Mouse (Mus musculus): Measurements from ENCODE around the gene Erc2. TPM values are rescaled to one million over a fixed set of nuclear protein-coding genes. Genes with fewer than 3 reads are reported as not detected.

The Erc2 gene
- polyA plus RNA-seq, 1 experiment from 2014 or later = 9.1 TPM

- 61% methylated on average over 4 of the region's 4 CpGs for WGBS
Observed at GRCm38 (mm10) chr14:28004023-28004422, 381.8 kb downstream of the Erc2 start.

DNA sequence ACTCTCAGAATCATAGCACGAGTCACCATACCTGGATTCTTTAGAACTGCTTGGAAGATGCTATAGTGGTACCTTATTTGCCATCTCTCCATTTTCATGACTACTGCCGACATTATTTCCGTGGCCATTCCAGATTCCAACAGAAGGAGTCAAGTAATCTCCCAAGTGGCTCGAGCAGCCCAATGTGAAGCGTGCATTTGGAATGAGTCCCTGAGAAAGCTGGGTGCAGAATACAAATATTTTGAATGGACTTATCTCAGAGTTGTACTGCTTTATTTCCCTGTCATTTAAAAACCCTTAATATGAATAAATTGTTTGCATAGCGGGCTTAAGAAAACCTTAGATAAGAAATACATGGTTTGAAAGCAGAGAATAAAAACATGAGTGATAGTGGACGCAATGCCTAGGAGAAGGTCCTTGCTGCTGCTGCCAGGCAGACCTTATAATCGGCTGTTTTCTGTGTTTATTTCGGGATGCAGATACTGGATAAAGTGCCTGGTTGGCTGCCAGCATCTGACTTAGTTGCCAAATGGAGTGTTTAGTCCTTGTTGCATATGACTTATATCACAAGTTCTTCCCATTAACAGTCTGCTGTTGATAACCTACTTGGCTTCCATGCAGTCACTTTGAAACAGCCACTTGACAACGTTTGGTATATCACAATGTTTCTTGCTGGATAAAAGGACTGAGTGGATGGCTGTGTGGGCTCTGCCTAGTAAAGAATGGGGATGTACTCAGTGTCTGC is 388.5 kb downstream of the Erc2 start:
- H3K36me3 ChIP-seq (replicated peaks) = no peaks in the 10 kb centered on the region
- no peak overlapping the region for H3K4me3 ChIP-seq
- 87% methylated on average over 10 of the region's 10 CpGs for WGBS
- no peak overlapping the region for H3K27ac ChIP-seq
- no peaks in the 10 kb centered on the region for H3K9me3 ChIP-seq
- H3K27me3 ChIP-seq (ENCODE audit: poor library complexity, severe bottlenecking) = no peaks in the 10 kb centered on the region
- H3K4me1 ChIP-seq = peaks cover 6% of the 10 kb centered on the region
- no peak for DNase-seq (ENCODE audit: extremely low spot score, low spot score)

More at GRCm38 (mm10) chr14:28004023-28004422, 381.8 kb downstream of the Erc2 start:
- DNase-seq (ENCODE audit: extremely low spot score, low spot score) = no peak
- H3K27me3 ChIP-seq (ENCODE audit: poor library complexity, severe bottlenecking) = no peaks in the 10 kb centered on the region
- H3K4me3 ChIP-seq = no peak overlapping the region
- H3K27ac ChIP-seq = no peak overlapping the region
- H3K9me3 ChIP-seq = no peaks in the 10 kb centered on the region
- peaks cover 6% of the 10 kb centered on the region for H3K4me1 ChIP-seq
- no peaks in the 10 kb centered on the region for H3K36me3 ChIP-seq (replicated peaks)

- no peaks in the 10 kb centered on the region for H3K36me3 ChIP-seq (replicated peaks)
- no peak for DNase-seq (ENCODE audit: extremely low spot score, low spot score)
- no peaks in the 10 kb centered on the region for H3K9me3 ChIP-seq
- H3K27ac ChIP-seq = no peak overlapping the region
- no peak overlapping the region for H3K4me3 ChIP-seq
- no peaks in the 10 kb centered on the region for H3K4me1 ChIP-seq
- no peaks in the 10 kb centered on the region for H3K27me3 ChIP-seq (ENCODE audit: poor library complexity, severe bottlenecking)
- WGBS = 91% methylated on average over 6 of the region's 6 CpGs
Observed at GRCm38 (mm10) chr14:28023199-28023598, 401.0 kb downstream of the Erc2 start.

DNA sequence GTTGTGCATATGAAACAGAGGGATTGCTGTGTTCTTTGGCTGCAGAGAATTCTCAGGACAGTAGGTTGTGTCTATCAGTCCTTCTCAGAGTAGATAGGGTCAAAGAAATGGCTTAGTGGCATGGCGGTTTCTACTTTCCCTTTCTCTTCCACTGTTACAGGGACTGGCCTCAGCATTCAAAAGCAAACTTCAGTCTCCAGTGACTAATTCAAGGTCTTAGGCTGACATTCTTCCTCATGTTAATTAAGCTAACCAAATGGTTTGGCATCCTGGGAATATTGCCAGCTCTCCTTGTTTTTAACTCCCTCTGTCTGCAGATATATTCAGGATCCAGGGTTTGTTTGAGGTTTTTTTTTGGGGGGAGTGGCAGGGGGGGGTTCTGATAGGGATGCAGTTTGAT is 408.6 kb downstream of the Erc2 start:
- H3K27me3 ChIP-seq (ENCODE audit: poor library complexity, severe bottlenecking) = no peaks in the 10 kb centered on the region
- H3K4me3 ChIP-seq = no peak overlapping the region
- WGBS = 79% methylated on average over 1 of the region's 1 CpGs
- DNase-seq (ENCODE audit: extremely low spot score, low spot score) = no peak
- H3K9me3 ChIP-seq = no peaks in the 10 kb centered on the region
- H3K4me1 ChIP-seq = 0 out of 2 replicates have a peak, but pooled peaks cover 3% of the 10 kb centered on the region
- no peaks in the 10 kb centered on the region for H3K36me3 ChIP-seq (replicated peaks)
- H3K27ac ChIP-seq = no peak overlapping the region

- 92% methylated on average over 2 of the region's 2 CpGs for WGBS
Observed at GRCm38 (mm10) chr14:28035013-28035412, 412.8 kb downstream of the Erc2 start.

GRCm38 (mm10) chr14:28043095-28043494 is 420.9 kb downstream of the Erc2 start:
- Histone ChIP-seq H3K27ac (0 out of 2 replicates have a peak overlapping the region, but pooled peaks have one; percentile 21), H3K4me3 (no peak overlapping the region), H3K27me3 (ENCODE audit: poor library complexity, severe bottlenecking) (no peaks in the 10 kb centered on the region), H3K9me3 (no peaks in the 10 kb centered on the region), H3K4me1 (peaks cover 16% of the 10 kb centered on the region), H3K36me3 (replicated peaks) (no peaks in the 10 kb centered on the region)
- 74% methylated on average over 4 of the region's 4 CpGs for WGBS
- DNase-seq (ENCODE audit: extremely low spot score, low spot score) = no peak

More at GRCm38 (mm10) chr14:28035013-28035412, 412.8 kb downstream of the Erc2 start:
- Histone ChIP-seq H3K36me3 (replicated peaks) (no peaks in the 10 kb centered on the region), H3K27me3 (ENCODE audit: poor library complexity, severe bottlenecking) (no peaks in the 10 kb centered on the region), H3K4me3 (no peak overlapping the region), H3K27ac (no peak overlapping the region), H3K4me1 (0 out of 2 replicates have a peak, but pooled peaks cover 3% of the 10 kb centered on the region), H3K9me3 (no peaks in the 10 kb centered on the region)
- DNase-seq (ENCODE audit: extremely low spot score, low spot score) = no peak

- Histone ChIP-seq H3K4me3 (no peak overlapping the region), H3K27ac (no peak overlapping the region), H3K36me3 (replicated peaks) (no peaks in the 10 kb centered on the region), H3K9me3 (no peaks in the 10 kb centered on the region), H3K27me3 (ENCODE audit: poor library complexity, severe bottlenecking) (no peaks in the 10 kb centered on the region), H3K4me1 (no peaks in the 10 kb centered on the region)
- DNase-seq (ENCODE audit: extremely low spot score, low spot score) = no peak
- 92% methylated on average over 5 of the region's 5 CpGs for WGBS
Observed at GRCm38 (mm10) chr14:28051646-28052045, 429.4 kb downstream of the Erc2 start.

DNA sequence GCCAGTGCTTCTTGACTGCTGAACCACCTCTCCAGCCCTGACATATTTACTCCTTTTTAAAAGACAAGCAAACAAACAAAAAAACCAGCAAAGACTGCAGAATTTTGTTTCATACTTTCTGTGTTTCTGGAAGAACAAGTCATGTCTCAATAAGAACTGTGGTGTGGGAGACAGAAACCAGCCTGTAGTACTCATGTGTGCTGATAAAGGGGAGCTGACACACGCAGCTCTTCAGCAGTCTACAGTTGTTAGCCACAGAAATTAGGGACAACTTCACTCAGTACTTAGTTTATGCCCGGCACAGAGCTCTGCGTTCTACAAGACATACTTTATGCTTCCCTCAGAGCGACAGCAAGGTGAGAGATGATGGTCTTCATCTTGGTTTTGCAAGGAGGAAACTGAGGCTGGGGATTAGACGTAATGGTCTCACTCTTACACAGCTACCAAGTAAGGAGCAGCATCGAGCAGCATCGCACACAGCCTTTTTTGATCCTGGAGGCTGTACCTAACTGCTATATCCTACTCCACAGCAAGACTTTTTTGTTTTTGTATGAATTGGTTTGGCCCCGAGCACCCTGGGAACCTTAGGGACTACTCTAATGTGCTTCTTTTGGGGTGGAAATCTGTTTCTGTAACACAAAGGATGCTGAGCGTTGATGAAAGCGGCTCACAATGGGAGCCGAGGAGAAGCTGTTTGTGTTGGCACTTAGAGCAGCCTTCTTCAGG is 435.1 kb downstream of the Erc2 start:
- 37% methylated on average over 11 of the region's 11 CpGs for WGBS
- no peak for DNase-seq (ENCODE audit: extremely low spot score, low spot score)
- Histone ChIP-seq H3K9me3 (no peaks in the 10 kb centered on the region), H3K4me1 (peaks cover 25% of the 10 kb centered on the region), H3K4me3 (peak overlapping the region; percentile 19; the same call in 1 of the 2 replicates), H3K27me3 (ENCODE audit: poor library complexity, severe bottlenecking) (no peaks in the 10 kb centered on the region), H3K36me3 (replicated peaks) (no peaks in the 10 kb centered on the region), H3K27ac (peak overlapping the region; percentile 76)

- no peaks in the 10 kb centered on the region for H3K27me3 ChIP-seq (ENCODE audit: poor library complexity, severe bottlenecking)
- DNase-seq (ENCODE audit: extremely low spot score, low spot score) = peak; percentile 30
- 16% methylated on average over 18 of the region's 18 CpGs for WGBS
- peaks cover 25% of the 10 kb centered on the region for H3K4me1 ChIP-seq
- peak overlapping the region; percentile 19; the same call in 1 of the 2 replicates for H3K4me3 ChIP-seq
- H3K9me3 ChIP-seq = no peaks in the 10 kb centered on the region
- H3K27ac ChIP-seq = peak overlapping the region; percentile 76
- H3K36me3 ChIP-seq (replicated peaks) = no peaks in the 10 kb centered on the region
Observed at GRCm38 (mm10) chr14:28057885-28058860, 435.9 kb downstream of the Erc2 start.

DNA sequence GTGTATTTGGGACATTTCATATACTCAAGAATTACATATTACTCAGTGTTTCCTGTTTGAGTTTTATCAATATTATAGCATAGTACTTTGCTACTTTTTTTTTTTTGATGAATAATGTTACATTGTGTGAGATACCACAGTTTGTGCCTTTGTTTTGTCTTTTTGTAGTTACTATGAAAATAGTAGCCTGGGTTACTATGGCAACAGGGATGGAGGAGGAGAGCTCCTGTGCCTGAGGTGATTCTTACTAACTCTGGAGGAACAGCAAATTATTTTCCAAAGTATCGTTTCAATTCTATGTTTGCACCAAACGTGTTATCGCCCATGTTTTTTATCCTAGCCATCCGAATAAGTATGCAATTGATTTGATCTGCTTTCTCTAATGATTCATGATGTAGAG is 438.7 kb downstream of the Erc2 start:
- Histone ChIP-seq H3K27me3 (ENCODE audit: poor library complexity, severe bottlenecking) (no peaks in the 10 kb centered on the region), H3K27ac (no peak overlapping the region), H3K9me3 (no peaks in the 10 kb centered on the region), H3K4me3 (no peak overlapping the region), H3K4me1 (peaks cover 25% of the 10 kb centered on the region), H3K36me3 (replicated peaks) (no peaks in the 10 kb centered on the region)
- no peak for DNase-seq (ENCODE audit: extremely low spot score, low spot score)
- WGBS = 87% methylated on average over 4 of the region's 4 CpGs

DNA sequence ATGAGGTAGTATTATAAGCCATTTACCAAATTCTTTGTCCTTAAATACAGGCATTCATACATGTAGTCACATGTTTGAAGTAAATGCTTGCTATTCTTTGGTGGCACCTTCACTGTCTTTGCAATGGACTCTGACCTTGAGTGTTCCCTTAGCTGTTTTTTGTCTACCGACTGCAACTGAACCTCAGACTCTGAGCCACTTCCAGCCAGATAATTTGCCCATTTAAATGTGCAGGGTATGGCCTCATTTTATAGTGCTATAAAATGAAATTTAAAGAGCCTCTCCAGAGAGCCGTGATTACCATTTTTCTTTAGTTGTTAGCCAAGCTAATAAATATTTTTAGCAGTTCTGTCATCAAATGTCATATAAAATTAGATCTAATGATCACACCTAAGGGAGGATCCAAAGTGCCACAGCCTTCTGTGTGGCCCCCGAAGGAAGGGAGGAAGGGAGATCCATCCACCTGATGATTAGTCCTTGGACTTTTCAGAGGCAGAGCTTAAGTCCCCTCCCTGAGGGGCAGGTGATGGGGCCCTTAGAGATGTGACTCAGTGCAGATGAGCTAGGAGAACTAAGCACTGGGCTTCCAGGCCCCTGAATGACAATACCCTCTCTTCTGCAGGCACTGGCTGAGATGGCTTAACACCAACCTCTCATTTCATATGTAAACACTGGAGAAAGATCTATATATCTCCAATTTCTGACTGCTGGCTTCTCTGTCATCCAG is 439.6 kb downstream of the Erc2 start:
- Histone ChIP-seq H3K27ac (no peak overlapping the region), H3K9me3 (no peaks in the 10 kb centered on the region), H3K4me1 (peaks cover 25% of the 10 kb centered on the region), H3K27me3 (ENCODE audit: poor library complexity, severe bottlenecking) (no peaks in the 10 kb centered on the region), H3K36me3 (replicated peaks) (no peaks in the 10 kb centered on the region), H3K4me3 (no peak overlapping the region)
- 83% methylated on average over 3 of the region's 3 CpGs for WGBS
- DNase-seq (ENCODE audit: extremely low spot score, low spot score) = no peak

GRCm38 (mm10) chr14:28068021-28068420 is 445.8 kb downstream of the Erc2 start:
- Histone ChIP-seq H3K27ac (no peak overlapping the region), H3K9me3 (no peaks in the 10 kb centered on the region), H3K27me3 (ENCODE audit: poor library complexity, severe bottlenecking) (no peaks in the 10 kb centered on the region), H3K36me3 (replicated peaks) (no peaks in the 10 kb centered on the region), H3K4me1 (peaks cover 10% of the 10 kb centered on the region), H3K4me3 (no peak overlapping the region)
- 67% methylated on average over 12 of the region's 12 CpGs for WGBS
- no peak for DNase-seq (ENCODE audit: extremely low spot score, low spot score)

All from forebrain, embryonic 10.5 days (tissue).